Mouse (Mus musculus) CH12.LX (cell line): ENCODE measurements around the gene Ost4. TPM values are rescaled to one million over a fixed set of nuclear protein-coding genes. Genes with fewer than 3 reads are reported as not detected.
A peak's percentile ranks its signal among the peaks of the same experiment; 100 is the strongest.

Source experiments
- DNase-seq: peaks from one replicate; pipeline ENCODE4 v3.0.0-alpha.2; 2013; ENCODE audit errors: extremely low read depth
- H3K27ac ChIP-seq: 2 replicates; pipeline ENCODE4 v1.5.1; 2012; ENCODE audit warnings: low read depth, mild to moderate bottlenecking, control low read depth, moderate library complexity; ENCODE audit not compliant: insufficient read depth
- H3K27me3 ChIP-seq: replicated peaks from 2 replicates; pipeline ENCODE3; 2012; ENCODE audit warnings: inconsistent platforms
- H3K36me3 ChIP-seq, 2 experiments: replicated peaks in 1 of 2; 2 replicates each; pipeline versions ENCODE3 to v1.6.1; 2012; ENCODE audit warnings: inconsistent platforms in 1 of 2, low read length in 1 of 2, mild to moderate bottlenecking in 1 of 2, mixed read lengths in 1 of 2, moderate library complexity in 1 of 2; ENCODE audit not compliant: control insufficient read depth in 1 of 2, insufficient read depth in 1 of 2
- H3K4me1 ChIP-seq, 2 experiments: 2 replicates each; pipeline ENCODE4 v1.6.1; 2012; ENCODE audit warnings: inconsistent platforms in 1 of 2, moderate library complexity in 1 of 2; ENCODE audit not compliant: insufficient read depth in 2 of 2, control insufficient read depth in 1 of 2
- H3K4me2 ChIP-seq: 2 replicates; pipeline ENCODE4 v1.6.1; 2012; ENCODE audit warnings: low read depth, mild to moderate bottlenecking, control low read depth; ENCODE audit not compliant: poor library complexity, insufficient read depth, severe bottlenecking
- H3K4me3 ChIP-seq, 3 experiments: fragments of 150-350 bp in 1 of 3; sonication (generic) in 1 of 3; replicated peaks in 1 of 3; 2 replicates each; pipeline versions ENCODE3 to v1.5.1; 2011 to 2012; ENCODE audit warnings: low read depth in 2 of 3, low read length in 2 of 3, mild to moderate bottlenecking in 2 of 3, moderate library complexity in 2 of 3, control low read depth in 1 of 3, improper control_type of control experiment in 1 of 3, inconsistent platforms in 1 of 3, mixed read lengths in 1 of 3; ENCODE audit not compliant: poor library complexity in 1 of 3
- H3K79me2 ChIP-seq: replicated peaks from 2 replicates; pipeline ENCODE4 v1.6.1; 2012; ENCODE audit warnings: mild to moderate bottlenecking, moderate library complexity; ENCODE audit not compliant: control insufficient read depth, poor library complexity, insufficient read depth, severe bottlenecking; ENCODE audit errors: extremely low read depth
- H3K9ac ChIP-seq: 2 replicates; pipeline ENCODE4 v1.6.1; 2012; ENCODE audit warnings: low read depth, mild to moderate bottlenecking, control low read depth, moderate library complexity; ENCODE audit not compliant: insufficient read depth
- H3K9me3 ChIP-seq: replicated peaks from 2 replicates; pipeline ENCODE3; 2012; ENCODE audit warnings: low read length, inconsistent platforms, mixed read lengths
- BHLHE40 ChIP-seq: IDR thresholded peaks from 2 replicates; pipeline ENCODE4 v1.6.1; 2011; ENCODE audit warnings: mild to moderate bottlenecking, low read depth, low read length, improper control_type of control experiment
- CHD2 ChIP-seq: IDR thresholded peaks from 2 replicates; pipeline ENCODE4 v1.6.1; 2011; ENCODE audit warnings: low read length, improper control_type of control experiment
- CTCF ChIP-seq, 2 experiments: IDR thresholded peaks in 1 of 2; conservative IDR thresholded peaks in 1 of 2; 2 replicates each; pipeline ENCODE4 v1.5.1; 2011 to 2012; ENCODE audit warnings: low read depth in 2 of 2, low read length in 2 of 2, improper control_type of control experiment in 1 of 2, inconsistent platforms in 1 of 2, mild to moderate bottlenecking in 1 of 2, moderate library complexity in 1 of 2
- ELF1 ChIP-seq: IDR thresholded peaks from 2 replicates; pipeline ENCODE4 v1.6.1; 2014; ENCODE audit warnings: low read depth, mild to moderate bottlenecking, inconsistent platforms, low read length, improper control_type of control experiment
- GABPA ChIP-seq: IDR thresholded peaks from 2 replicates; pipeline ENCODE4 v1.6.1; 2012; ENCODE audit warnings: low read depth, low read length, improper control_type of control experiment, inconsistent platforms; ENCODE audit not compliant: insufficient replicate concordance
- HCFC1 ChIP-seq: IDR thresholded peaks from 2 replicates; pipeline ENCODE4 v1.6.1; 2012; ENCODE audit warnings: low read depth, mild to moderate bottlenecking, inconsistent platforms, low read length, improper control_type of control experiment
- IRF4 ChIP-seq: IDR thresholded peaks from 2 replicates; pipeline ENCODE4 v1.6.1; 2014; ENCODE audit warnings: low read depth, mild to moderate bottlenecking, inconsistent platforms, low read length, improper control_type of control experiment
- JUN ChIP-seq: IDR thresholded peaks from 2 replicates; pipeline ENCODE4 v1.6.1; 2011; ENCODE audit warnings: low read depth, mild to moderate bottlenecking, low read length, improper control_type of control experiment, moderate library complexity; ENCODE audit not compliant: insufficient read depth
- KAT2A ChIP-seq: IDR thresholded peaks from 2 replicates; pipeline ENCODE4 v1.6.1; 2012; ENCODE audit warnings: low read length, improper control_type of control experiment, inconsistent platforms; ENCODE audit not compliant: insufficient replicate concordance
- MAX ChIP-seq: IDR thresholded peaks from 2 replicates; pipeline ENCODE4 v1.6.1; 2011; ENCODE audit warnings: low read length, improper control_type of control experiment
- MEF2A ChIP-seq: IDR thresholded peaks from 2 replicates; pipeline ENCODE4 v1.6.1; 2014; ENCODE audit warnings: low read depth, mild to moderate bottlenecking, inconsistent platforms, low read length, improper control_type of control experiment, borderline replicate concordance
- MXI1 ChIP-seq: IDR thresholded peaks from 2 replicates; pipeline ENCODE4 v1.6.1; 2011; ENCODE audit warnings: mild to moderate bottlenecking, low read depth, low read length, improper control_type of control experiment
- MYC ChIP-seq: IDR thresholded peaks from 2 replicates; pipeline ENCODE4 v1.6.1; 2011; ENCODE audit warnings: low read depth, mild to moderate bottlenecking, improper control_type of control experiment, low read length
- NRF1 ChIP-seq: IDR thresholded peaks from 2 replicates; pipeline ENCODE4 v1.6.1; 2014; ENCODE audit warnings: low read depth, mild to moderate bottlenecking, inconsistent platforms, low read length, improper control_type of control experiment, moderate library complexity
- PAX5 ChIP-seq: IDR thresholded peaks from 2 replicates; pipeline ENCODE4 v1.6.1; 2012; ENCODE audit warnings: low read length, inconsistent platforms, mixed read lengths
- RAD21 ChIP-seq: IDR thresholded peaks from 2 replicates; pipeline ENCODE4 v1.6.1; 2011; ENCODE audit warnings: low read depth, mild to moderate bottlenecking, low read length, improper control_type of control experiment, moderate library complexity
- SMC3 ChIP-seq: IDR thresholded peaks from 2 replicates; pipeline ENCODE4 v1.6.1; 2011; ENCODE audit warnings: low read depth, low read length, improper control_type of control experiment
- TCF12 ChIP-seq: IDR thresholded peaks from 2 replicates; pipeline ENCODE4 v1.6.1; 2014; ENCODE audit warnings: low read depth, mild to moderate bottlenecking, inconsistent platforms, low read length, improper control_type of control experiment
- UBTF ChIP-seq: IDR thresholded peaks from 2 replicates; pipeline ENCODE4 v1.6.1; 2012; ENCODE audit warnings: low read depth, mild to moderate bottlenecking, inconsistent platforms, low read length, improper control_type of control experiment, moderate library complexity
- USF1 ChIP-seq: IDR thresholded peaks from 2 replicates; pipeline ENCODE4 v1.6.1; 2014; ENCODE audit warnings: low read depth, mild to moderate bottlenecking, inconsistent platforms, low read length, improper control_type of control experiment
- USF2 ChIP-seq: conservative IDR thresholded peaks from 2 replicates; pipeline ENCODE4 v1.6.1; 2011; ENCODE audit warnings: low read depth, low read length, improper control_type of control experiment
- ZC3H11A ChIP-seq: IDR thresholded peaks from 2 replicates; pipeline ENCODE4 v1.6.1; 2012; ENCODE audit warnings: low read depth, mild to moderate bottlenecking, inconsistent platforms, low read length, improper control_type of control experiment
- ZMIZ1 ChIP-seq: IDR thresholded peaks from 2 replicates; pipeline ENCODE4 v1.6.1; 2012; ENCODE audit warnings: low read depth, mild to moderate bottlenecking, inconsistent platforms, low read length, improper control_type of control experiment
- ZNF384 ChIP-seq: IDR thresholded peaks from 2 replicates; pipeline ENCODE4 v1.6.1; 2012; ENCODE audit warnings: low read depth, low read length, improper control_type of control experiment, inconsistent platforms
- dilution Hi-C: fragments of 300-500 bp; cut with MboI; formaldehyde crosslinking; loops from 2 replicates; pipeline ENCODE4 v1.14.3; 2020; ENCODE audit warnings: low sequenced_read_pairs; ENCODE audit not compliant: extremely low pct_unique_long_range_greater_than_20kb, extremely low pct_ligation_motif_present
- in situ Hi-C: fragments of 300-500 bp; cut with MboI; formaldehyde crosslinking; loops from 3 replicates; pipeline ENCODE4 v1.14.3; 2019; ENCODE audit warnings: low sequenced_read_pairs, low pct_ligation_motif_present, low pct_unique_long_range_greater_than_20kb, mixed read lengths
- polyA plus RNA-seq: library from polyadenylated mRNA; unstranded; fragments of >175 nt; gene quantifications from 2 replicates; pipeline ENCODE4 v1.2.1, GENCODE M21; 2012; ENCODE audit warnings: low read depth; ENCODE audit not compliant: insufficient read length
- total RNA-seq, 2 experiments: library from RNA; depleted of rRNA; stranded (reverse); fragments of 300-350 nt in 1 of 2; fragments of >200 nt in 1 of 2; gene quantifications; 2 replicates each; pipeline ENCODE4 v1.2.3; 2012 to 2014

Ost4 gene
- total and polyA plus RNA-seq, 3 experiments: 181 to 330 (median 263) TPM

- H3K9ac ChIP-seq: no peak overlapping the region
- in situ Hi-C loops: no loop called here
- H3K79me2 ChIP-seq: no peaks in the 10 kb centered on the region
- peaks cover 47% of the 10 kb centered on the region for H3K27me3 ChIP-seq
- H3K4me3 ChIP-seq: no peak overlapping the region
- DNase-seq: no peak
- H3K27ac ChIP-seq: no peak overlapping the region
- dilution Hi-C loops: no loop called here
- peaks cover 12 to 30% of the 10 kb centered on the region in 2 experiments for H3K4me1 ChIP-seq
- H3K9me3 ChIP-seq: no peaks in the 10 kb centered on the region
- H3K4me2 ChIP-seq: no peak overlapping the region
- no peaks in the 10 kb centered on the region for H3K36me3 ChIP-seq
- TF ChIP-seq ZNF384 (no peak), CTCF (conservative IDR thresholded peaks at IDR 0.05 in 1 of 2, IDR thresholded peaks at IDR 0.05 in 1 of 2; ENCODE audit: low read depth in 2 of 2, low read length in 2 of 2) (no peak), MXI1 (no peak), BHLHE40 (no peak), USF2 (no peak), MYC (no peak), MAX (no peak), NRF1 (no peak), PAX5 (no peak), RAD21 (no peak), ZMIZ1 (no peak)
- TF ChIP-seq, all 38 proteins: peak for 0
Observed at GRCm38 (mm10) chr5:30916841-30917240, 9.3 kb upstream of the Ost4 start.

DNA sequence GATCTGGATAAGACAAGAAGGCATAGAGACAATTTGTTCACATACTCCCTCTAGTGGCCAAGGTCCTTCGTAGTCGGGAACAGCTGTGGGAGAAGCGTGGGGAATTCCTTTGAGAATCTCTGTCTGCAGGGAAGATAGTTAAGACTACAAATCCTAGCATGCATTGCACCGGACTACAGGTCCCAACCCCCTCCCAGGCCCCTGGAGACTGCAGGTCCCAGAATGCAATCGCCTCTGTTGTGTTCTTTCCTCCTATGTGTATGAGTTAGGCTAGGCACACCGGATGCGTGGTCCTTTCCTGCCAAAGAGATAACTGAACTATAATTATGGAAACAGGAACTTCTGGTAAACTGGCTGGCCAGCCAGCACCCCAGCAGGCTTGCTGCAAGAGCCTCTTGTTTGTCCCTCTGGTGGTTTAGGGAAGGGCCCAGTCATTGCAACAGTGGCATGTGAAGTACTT lies 8.4 kb upstream of the Ost4 start:
- in situ Hi-C loops: no loop called here
- peak; percentile 78 for DNase-seq
- Histone ChIP-seq H3K4me2 (no peak overlapping the region), H3K9me3 (no peaks in the 10 kb centered on the region), H3K9ac (no peak overlapping the region), H3K36me3 (no peaks in the 10 kb centered on the region), H3K4me1 (peaks cover 12 to 27% of the 10 kb centered on the region in 2 experiments), H3K27ac (no peak overlapping the region), H3K4me3 (no peak overlapping the region), H3K27me3 (peaks cover 46% of the 10 kb centered on the region), H3K79me2 (no peaks in the 10 kb centered on the region)
- dilution Hi-C loops: no loop called here
- TF ChIP-seq MYC: no peak
- TF ChIP-seq UBTF: no peak
- peak; percentile 32; the same call in 1 of the 2 replicates for TF ChIP-seq CHD2
- peak; percentile 60 for TF ChIP-seq SMC3
- no peak for TF ChIP-seq JUN
- peak; percentile 12; the same call in 1 of the 2 replicates for TF ChIP-seq TCF12
- no peak; the same call in 1 of the 2 replicates for TF ChIP-seq IRF4
- TF ChIP-seq CTCF (conservative IDR thresholded peaks at IDR 0.05 in 1 of 2, IDR thresholded peaks at IDR 0.05 in 1 of 2; ENCODE audit: low read depth in 2 of 2, low read length in 2 of 2): peak; percentile 74 to 81
- TF ChIP-seq ELF1: 0 out of 2 replicates have a peak, but pooled peaks have one; percentile 38
- TF ChIP-seq GABPA: no peak; the same call in 1 of the 2 replicates
- TF ChIP-seq RAD21: peak; percentile 63
- TF ChIP-seq KAT2A: peak; percentile 81; the same call in 1 of the 2 replicates
- TF ChIP-seq MEF2A: no peak
- TF ChIP-seq ZC3H11A: no peak
- peak; percentile 94 for TF ChIP-seq HCFC1
- TF ChIP-seq USF1: no peak
